Mouse (Mus musculus): ENCODE measurements around the gene Slc4a1.

Gene Slc4a1

GRCm38 (mm10) chr11:102350981-102351523 lies 15.0 kb downstream of the Slc4a1 start:
- in situ Hi-C loops (cut with MboI): no loop called here

- in situ Hi-C loops (cut with MboI): no loop called here
Observed at GRCm38 (mm10) chr11:102350416-102350815, 15.6 kb downstream of the Slc4a1 start.

- in situ Hi-C loops (cut with MboI): no loop called here
Observed at GRCm38 (mm10) chr11:102349189-102349954, 16.6 kb downstream of the Slc4a1 start.

- in situ Hi-C loops (cut with MboI): no loop called here
Observed at GRCm38 (mm10) chr11:102348771-102349170, 17.2 kb downstream of the Slc4a1 start.

GRCm38 (mm10) chr11:102348101-102348585 lies 17.9 kb downstream of the Slc4a1 start:
- in situ Hi-C loops (cut with MboI): no loop called here

- in situ Hi-C loops (cut with MboI): no loop called here
Observed at GRCm38 (mm10) chr11:102347683-102348082, 18.3 kb downstream of the Slc4a1 start.

GRCm38 (mm10) chr11:102346926-102347325 lies 19.1 kb downstream of the Slc4a1 start:
- in situ Hi-C loops (cut with MboI): no loop called here

- in situ Hi-C loops (cut with MboI): no loop called here
Observed at GRCm38 (mm10) chr11:102344458-102344857, 21.5 kb downstream of the Slc4a1 start.

GRCm38 (mm10) chr11:102342742-102343141 lies 23.3 kb downstream of the Slc4a1 start:
- in situ Hi-C loops (cut with MboI): no loop called here

- in situ Hi-C loops (cut with MboI): no loop called here
Observed at GRCm38 (mm10) chr11:102341101-102341500, 24.9 kb downstream of the Slc4a1 start.

GRCm38 (mm10) chr11:102339624-102340023 lies 26.4 kb downstream of the Slc4a1 start:
- in situ Hi-C loops (cut with MboI): no loop called here

GRCm38 (mm10) chr11:102339195-102339594 lies 26.8 kb downstream of the Slc4a1 start:
- in situ Hi-C loops (cut with MboI): no loop called here

- in situ Hi-C loops (cut with MboI): no loop called here
Observed at GRCm38 (mm10) chr11:102338561-102338960, 27.4 kb downstream of the Slc4a1 start.

- in situ Hi-C loops (cut with MboI): no loop called here
Observed at GRCm38 (mm10) chr11:102337921-102338320, 28.1 kb downstream of the Slc4a1 start.

GRCm38 (mm10) chr11:102336191-102336590 lies 29.8 kb downstream of the Slc4a1 start:
- in situ Hi-C loops (cut with MboI): no loop called here

GRCm38 (mm10) chr11:102334973-102335700 lies 30.9 kb downstream of the Slc4a1 start:
- in situ Hi-C loops (cut with MboI): no loop called here

- in situ Hi-C loops (cut with MboI): no loop called here
Observed at GRCm38 (mm10) chr11:102334010-102334409, 32.0 kb downstream of the Slc4a1 start.

- in situ Hi-C loops (cut with MboI): no loop called here
Observed at GRCm38 (mm10) chr11:102333061-102333460, 32.9 kb downstream of the Slc4a1 start.

- in situ Hi-C loops (cut with MboI): no loop called here
Observed at GRCm38 (mm10) chr11:102331806-102332205, 34.2 kb downstream of the Slc4a1 start.

GRCm38 (mm10) chr11:102330039-102330438 lies 36.0 kb downstream of the Slc4a1 start:
- in situ Hi-C loops (cut with MboI): no loop called here

GRCm38 (mm10) chr11:102329518-102329917 lies 36.5 kb downstream of the Slc4a1 start:
- in situ Hi-C loops (cut with MboI): no loop called here

GRCm38 (mm10) chr11:102327839-102328238 lies 38.2 kb downstream of the Slc4a1 start:
- in situ Hi-C loops (cut with MboI): no loop called here

- in situ Hi-C loops (cut with MboI): no loop called here
Observed at GRCm38 (mm10) chr11:102327250-102327649, 38.8 kb downstream of the Slc4a1 start.

Data from mature B cell (primary cell).